Mouse (Mus musculus): ENCODE results near the gene Sftpd.

The Sftpd gene

DNA sequence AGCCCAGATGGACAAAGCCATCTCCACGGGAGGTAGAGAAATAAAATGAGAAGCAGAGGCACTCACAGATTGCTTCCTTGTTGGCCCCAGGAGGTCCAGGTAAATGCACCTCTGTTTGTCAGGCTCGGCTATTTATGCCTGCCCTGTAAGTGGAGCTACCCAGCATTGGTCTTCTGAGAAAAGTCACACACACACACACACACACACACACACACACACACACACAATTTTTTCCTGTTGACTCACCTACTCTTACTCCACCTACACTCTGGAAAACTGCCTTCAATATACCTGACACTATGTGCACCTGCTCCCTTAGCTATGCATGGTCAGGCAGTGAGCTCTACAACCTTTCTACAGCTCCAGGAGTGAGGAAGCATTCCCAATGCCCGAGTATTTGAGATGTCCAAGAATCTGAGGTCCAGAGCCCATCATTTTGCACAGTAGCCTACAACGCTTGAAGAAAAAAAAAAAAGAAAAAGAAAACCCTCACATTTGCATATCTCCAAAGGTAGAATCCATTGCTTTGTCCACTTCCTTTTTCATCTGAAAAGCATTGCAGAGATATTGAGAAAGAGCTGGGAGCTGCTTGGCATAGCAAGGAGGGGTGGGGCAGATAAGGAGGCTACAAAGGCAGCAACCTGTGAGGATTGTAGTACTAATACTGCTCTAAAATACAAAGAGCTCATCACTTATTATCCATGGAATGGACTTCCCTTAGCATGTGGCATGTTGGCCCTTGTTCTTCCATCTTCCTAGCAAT is at the start of gene Sftpd:
Gene Sftpd, minus strand, starts transcription at position 91 of the 763 bp plus-strand sequence.
- Histone ChIP-seq H3K36me3 (ENCODE audit: insufficient read depth, low read length) (no peaks in the 10 kb centered on the region), H3K27me3 (ENCODE audit: insufficient read depth, low read length) (0 out of 2 replicates have a peak, but pooled peaks cover 2% of the 10 kb centered on the region), H3K9me3 (ENCODE audit: low read length) (peaks cover 28% of the 10 kb centered on the region), H3K4me1 (replicated peaks; ENCODE audit: low read depth, low read length) (peaks cover 25% of the 10 kb centered on the region), H3K4me3 (replicated peaks; ENCODE audit: low read length) (no peak within 1 kb of the TSS)
- TF ChIP-seq POU5F1 (IDR thresholded peaks at IDR 0.05; ENCODE audit: borderline replicate concordance, low read length) (no peak), CTCF (conservative IDR thresholded peaks at IDR 0.05; ENCODE audit: low read length) (no peak), NANOG (IDR thresholded peaks at IDR 0.05; ENCODE audit: borderline replicate concordance, low read length) (no peak)

- Histone ChIP-seq H3K4me3 (replicated peaks; ENCODE audit: low read length) (no peak overlapping the region), H3K27me3 (ENCODE audit: insufficient read depth, low read length) (no peaks in the 10 kb centered on the region), H3K9me3 (ENCODE audit: low read length) (peaks cover 24% of the 10 kb centered on the region), H3K36me3 (ENCODE audit: insufficient read depth, low read length) (no peaks in the 10 kb centered on the region), H3K4me1 (replicated peaks; ENCODE audit: low read depth, low read length) (no peaks in the 10 kb centered on the region)
- TF ChIP-seq POU5F1 (IDR thresholded peaks at IDR 0.05; ENCODE audit: borderline replicate concordance, low read length): no peak
- no peak for TF ChIP-seq NANOG (IDR thresholded peaks at IDR 0.05; ENCODE audit: borderline replicate concordance, low read length)
- TF ChIP-seq CTCF (conservative IDR thresholded peaks at IDR 0.05; ENCODE audit: low read length): no peak
Observed at GRCm38 (mm10) chr14:41198037-41198730, 13.2 kb upstream of the Sftpd start.

DNA sequence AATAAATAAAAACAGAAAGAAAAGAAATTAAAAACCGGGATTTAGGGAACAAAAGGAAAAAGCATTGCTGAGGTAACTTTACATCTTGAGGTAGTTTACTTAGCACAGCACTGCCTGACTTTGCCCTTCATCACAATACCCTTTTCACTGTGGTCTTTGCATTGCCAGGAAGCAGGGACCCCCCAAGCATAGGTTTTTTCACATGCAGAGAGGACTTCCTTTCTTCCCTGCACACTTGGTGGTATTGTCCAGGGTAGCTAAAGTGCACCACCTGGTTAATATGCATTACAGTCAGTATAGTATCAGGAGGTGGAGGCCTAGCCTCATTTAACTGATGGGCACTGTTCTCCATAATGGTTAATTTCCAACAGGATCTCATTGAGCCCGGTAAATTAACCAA is 4.5 kb upstream of the Sftpd start:
- peaks cover 16% of the 10 kb centered on the region for H3K4me1 ChIP-seq (replicated peaks; ENCODE audit: low read depth, low read length)
- TF ChIP-seq POU5F1 (IDR thresholded peaks at IDR 0.05; ENCODE audit: borderline replicate concordance, low read length) (no peak), NANOG (IDR thresholded peaks at IDR 0.05; ENCODE audit: borderline replicate concordance, low read length) (peak; percentile 25; the same call in 1 of the 2 replicates)
- H3K36me3 ChIP-seq (ENCODE audit: insufficient read depth, low read length): no peaks in the 10 kb centered on the region
- H3K9me3 ChIP-seq (ENCODE audit: low read length): peaks cover 61% of the 10 kb centered on the region
- no peaks in the 10 kb centered on the region for H3K27me3 ChIP-seq (ENCODE audit: insufficient read depth, low read length)
- no peak overlapping the region for H3K4me3 ChIP-seq (replicated peaks; ENCODE audit: low read length)

DNA sequence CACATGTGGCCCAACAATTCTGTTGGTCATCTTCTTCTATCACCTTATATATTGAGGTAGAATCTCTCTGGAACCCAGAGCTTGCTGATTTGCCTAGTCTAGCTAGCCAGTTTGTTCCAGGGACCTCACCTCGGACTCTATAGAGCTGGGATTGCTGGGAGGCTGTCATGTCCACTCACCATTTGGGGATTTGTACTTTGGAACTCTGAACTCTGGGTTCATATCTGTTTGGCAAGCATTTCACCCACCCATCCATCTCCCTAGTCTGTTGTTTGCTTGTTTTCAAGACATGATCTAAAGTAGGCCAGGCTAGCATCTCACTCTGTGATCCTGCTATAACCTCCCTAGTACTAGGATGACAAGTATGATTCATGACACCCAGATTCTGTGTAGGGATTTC is 10.1 kb downstream of the Sftpd start:
- H3K9me3 ChIP-seq (ENCODE audit: low read length): no peaks in the 10 kb centered on the region
- TF ChIP-seq POU5F1 (IDR thresholded peaks at IDR 0.05; ENCODE audit: borderline replicate concordance, low read length) (no peak), CTCF (conservative IDR thresholded peaks at IDR 0.05; ENCODE audit: low read length) (no peak), NANOG (IDR thresholded peaks at IDR 0.05; ENCODE audit: borderline replicate concordance, low read length) (no peak)
- H3K27me3 ChIP-seq (ENCODE audit: insufficient read depth, low read length): no peaks in the 10 kb centered on the region
- no peak overlapping the region for H3K4me3 ChIP-seq (replicated peaks; ENCODE audit: low read length)
- no peaks in the 10 kb centered on the region for H3K4me1 ChIP-seq (replicated peaks; ENCODE audit: low read depth, low read length)
- no peaks in the 10 kb centered on the region for H3K36me3 ChIP-seq (ENCODE audit: insufficient read depth, low read length)

DNA sequence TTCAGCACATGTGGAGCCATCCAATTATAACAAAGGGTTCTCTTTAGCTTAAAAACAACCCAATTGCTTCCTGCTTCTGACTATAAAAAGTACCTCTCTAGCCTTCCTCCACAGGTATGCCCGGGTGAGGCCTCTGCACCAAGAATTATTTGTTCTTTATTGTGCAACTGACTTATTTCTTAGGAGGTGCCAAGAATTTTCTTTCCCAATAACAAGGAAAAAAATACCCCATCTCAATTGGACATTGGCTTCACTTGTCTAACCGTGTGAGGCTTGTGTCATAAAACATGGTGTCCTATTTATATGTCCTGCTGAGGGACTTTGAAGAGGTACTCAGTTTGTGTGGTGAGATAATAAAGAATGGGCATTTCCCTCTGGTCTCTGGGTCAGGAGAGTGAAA is 14.4 kb downstream of the Sftpd start:
- H3K9me3 ChIP-seq (ENCODE audit: low read length): no peaks in the 10 kb centered on the region
- no peak for TF ChIP-seq CTCF (conservative IDR thresholded peaks at IDR 0.05; ENCODE audit: low read length)
- no peak for TF ChIP-seq NANOG (IDR thresholded peaks at IDR 0.05; ENCODE audit: borderline replicate concordance, low read length)
- no peak for TF ChIP-seq POU5F1 (IDR thresholded peaks at IDR 0.05; ENCODE audit: borderline replicate concordance, low read length)
- H3K4me1 ChIP-seq (replicated peaks; ENCODE audit: low read depth, low read length): no peaks in the 10 kb centered on the region
- H3K27me3 ChIP-seq (ENCODE audit: insufficient read depth, low read length): no peaks in the 10 kb centered on the region
- H3K4me3 ChIP-seq (replicated peaks; ENCODE audit: low read length): no peak overlapping the region
- H3K36me3 ChIP-seq (ENCODE audit: insufficient read depth, low read length): no peaks in the 10 kb centered on the region

DNA sequence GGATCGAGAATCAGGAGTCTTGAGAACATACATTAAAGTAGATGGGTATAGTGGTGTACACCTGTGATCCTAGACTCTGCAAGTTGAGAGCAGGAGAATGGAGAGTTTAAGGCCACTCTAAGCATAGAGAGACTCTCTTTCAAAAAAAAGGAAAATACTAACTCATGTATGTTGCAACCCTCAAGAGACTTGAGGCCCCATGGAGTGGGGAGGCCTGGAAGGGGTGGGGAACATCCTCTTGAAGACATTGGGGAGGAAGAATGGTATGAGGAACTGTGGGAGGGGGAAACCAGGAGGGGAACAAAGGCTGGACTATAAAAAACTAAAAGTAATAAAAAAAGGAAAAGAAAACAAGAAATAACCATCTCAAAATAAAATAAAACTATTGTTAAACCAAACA is 16.4 kb downstream of the Sftpd start:
- Histone ChIP-seq H3K4me3 (replicated peaks; ENCODE audit: low read length) (no peak overlapping the region), H3K4me1 (replicated peaks; ENCODE audit: low read depth, low read length) (no peaks in the 10 kb centered on the region), H3K27me3 (ENCODE audit: insufficient read depth, low read length) (no peaks in the 10 kb centered on the region), H3K36me3 (ENCODE audit: insufficient read depth, low read length) (no peaks in the 10 kb centered on the region), H3K9me3 (ENCODE audit: low read length) (no peaks in the 10 kb centered on the region)
- TF ChIP-seq CTCF (conservative IDR thresholded peaks at IDR 0.05; ENCODE audit: low read length) (no peak), POU5F1 (IDR thresholded peaks at IDR 0.05; ENCODE audit: borderline replicate concordance, low read length) (no peak), NANOG (IDR thresholded peaks at IDR 0.05; ENCODE audit: borderline replicate concordance, low read length) (no peak)

GRCm38 (mm10) chr14:41167278-41167677 is 17.7 kb downstream of the Sftpd start:
- H3K4me1 ChIP-seq (replicated peaks; ENCODE audit: low read depth, low read length): no peaks in the 10 kb centered on the region
- no peaks in the 10 kb centered on the region for H3K27me3 ChIP-seq (ENCODE audit: insufficient read depth, low read length)
- H3K9me3 ChIP-seq (ENCODE audit: low read length): no peaks in the 10 kb centered on the region
- no peak for TF ChIP-seq NANOG (IDR thresholded peaks at IDR 0.05; ENCODE audit: borderline replicate concordance, low read length)
- no peak for TF ChIP-seq POU5F1 (IDR thresholded peaks at IDR 0.05; ENCODE audit: borderline replicate concordance, low read length)
- TF ChIP-seq CTCF (conservative IDR thresholded peaks at IDR 0.05; ENCODE audit: low read length): no peak
- no peak overlapping the region for H3K4me3 ChIP-seq (replicated peaks; ENCODE audit: low read length)
- no peaks in the 10 kb centered on the region for H3K36me3 ChIP-seq (ENCODE audit: insufficient read depth, low read length)

- Histone ChIP-seq H3K36me3 (ENCODE audit: insufficient read depth, low read length) (no peaks in the 10 kb centered on the region), H3K27me3 (ENCODE audit: insufficient read depth, low read length) (no peaks in the 10 kb centered on the region), H3K9me3 (ENCODE audit: low read length) (no peaks in the 10 kb centered on the region), H3K4me3 (replicated peaks; ENCODE audit: low read length) (no peak overlapping the region), H3K4me1 (replicated peaks; ENCODE audit: low read depth, low read length) (no peaks in the 10 kb centered on the region)
- TF ChIP-seq NANOG (IDR thresholded peaks at IDR 0.05; ENCODE audit: borderline replicate concordance, low read length): no peak
- TF ChIP-seq CTCF (conservative IDR thresholded peaks at IDR 0.05; ENCODE audit: low read length): peak; percentile 70
- TF ChIP-seq POU5F1 (IDR thresholded peaks at IDR 0.05; ENCODE audit: borderline replicate concordance, low read length): no peak
Observed at GRCm38 (mm10) chr14:41162663-41163062, 22.3 kb downstream of the Sftpd start.
